Mouse (Mus musculus) urinary bladder, postnatal 25 days (tissue): ENCODE results near the gene 1700028J19Rik.

ENCODE experiments used
- DNase-seq: peaks from one replicate; pipeline ENCODE4 v3.0.0; 2022; ENCODE audit warnings: low spot score

The 1700028J19Rik gene

GRCm38 (mm10) chr7:44246055-44246983 lies at the start of gene 1700028J19Rik, which contains the start of gene 2410002F23Rik:
1700028J19Rik (minus strand) TSS chr7:44246695.
2410002F23Rik (plus strand) TSS chr7:44246722.
- peak; percentile 94 for DNase-seq

- DNase-seq, result no peak
Measured at GRCm38 (mm10) chr7:44291418-44291817, 44.9 kb upstream of the 1700028J19Rik start.

GRCm38 (mm10) chr7:44290986-44291385 lies 44.5 kb upstream of the 1700028J19Rik start:
- no peak for DNase-seq

GRCm38 (mm10) chr7:44287760-44288159 lies 41.3 kb upstream of the 1700028J19Rik start:
- no peak for DNase-seq

- no peak for DNase-seq
Measured at GRCm38 (mm10) chr7:44281586-44281985, 35.1 kb upstream of the 1700028J19Rik start.

- DNase-seq, result no peak
Measured at GRCm38 (mm10) chr7:44280959-44281358, 34.5 kb upstream of the 1700028J19Rik start.

GRCm38 (mm10) chr7:44277250-44277622 lies 30.7 kb upstream of the 1700028J19Rik start:
- DNase-seq, result no peak

GRCm38 (mm10) chr7:44276461-44277249 lies 30.2 kb upstream of the 1700028J19Rik start:
- no peak for DNase-seq

- no peak for DNase-seq
Measured at GRCm38 (mm10) chr7:44275546-44275945, 29.1 kb upstream of the 1700028J19Rik start.

GRCm38 (mm10) chr7:44274096-44274495 lies 27.6 kb upstream of the 1700028J19Rik start:
- no peak for DNase-seq

- no peak for DNase-seq
Measured at GRCm38 (mm10) chr7:44273446-44273845, 27.0 kb upstream of the 1700028J19Rik start.

- DNase-seq, result no peak
Measured at GRCm38 (mm10) chr7:44272546-44272945, 26.1 kb upstream of the 1700028J19Rik start.

- no peak for DNase-seq
Measured at GRCm38 (mm10) chr7:44271309-44271708, 24.8 kb upstream of the 1700028J19Rik start.

- no peak for DNase-seq
Measured at GRCm38 (mm10) chr7:44269397-44269796, 22.9 kb upstream of the 1700028J19Rik start.

GRCm38 (mm10) chr7:44268117-44268516 lies 21.6 kb upstream of the 1700028J19Rik start:
- no peak for DNase-seq

- DNase-seq, result peak; percentile 94
Measured at GRCm38 (mm10) chr7:44262791-44263643, 16.5 kb upstream of the 1700028J19Rik start.

GRCm38 (mm10) chr7:44261147-44261546 lies 14.7 kb upstream of the 1700028J19Rik start, which contains the start of gene Gm15517:
Gm15517 (plus strand) TSS chr7:44261447.
- no peak for DNase-seq

- DNase-seq, result no peak
Measured at GRCm38 (mm10) chr7:44260410-44260809, 13.9 kb upstream of the 1700028J19Rik start.

- no peak for DNase-seq
Measured at GRCm38 (mm10) chr7:44257278-44257677, 10.8 kb upstream of the 1700028J19Rik start, which contains the start of gene Acp4. Acp4 (minus strand) TSS chr7:44257378.

GRCm38 (mm10) chr7:44254930-44255329 lies 8.4 kb upstream of the 1700028J19Rik start:
- DNase-seq, result no peak

GRCm38 (mm10) chr7:44253023-44253616 lies 6.6 kb upstream of the 1700028J19Rik start:
- DNase-seq, result no peak
